Mouse (Mus musculus) testis, adult 2 months (tissue): ENCODE measurements around the gene Grip1. TPM values are rescaled to one million over a fixed set of nuclear protein-coding genes. Genes with fewer than 3 reads are reported as not detected.

Source experiments
- H3K27ac ChIP-seq: fragments of 200-500 bp; 2 replicates; pipeline ENCODE4 v1.5.1; 2012; ENCODE audit warnings: low read depth, low read length; ENCODE audit not compliant: control insufficient read depth, insufficient read depth
- H3K27me3 ChIP-seq: fragments of 200-500 bp; 2 replicates; pipeline ENCODE4 v1.6.1; 2012; ENCODE audit warnings: mild to moderate bottlenecking, low read length, moderate library complexity; ENCODE audit not compliant: control insufficient read depth, insufficient read depth
- H3K36me3 ChIP-seq: fragments of 200-500 bp; 2 replicates; pipeline ENCODE4 v1.6.1; 2012; ENCODE audit warnings: mild to moderate bottlenecking, low read length; ENCODE audit not compliant: control insufficient read depth, insufficient read depth
- H3K4me1 ChIP-seq: fragments of 200-500 bp; 2 replicates; pipeline ENCODE4 v1.6.1; 2012; ENCODE audit warnings: low read length; ENCODE audit not compliant: control insufficient read depth, insufficient read depth
- H3K4me3 ChIP-seq: fragments of 200-500 bp; 2 replicates; pipeline ENCODE4 v1.5.1; 2012; ENCODE audit warnings: low read depth, mild to moderate bottlenecking, low read length, moderate library complexity, mixed read lengths; ENCODE audit not compliant: control insufficient read depth
- CTCF ChIP-seq: fragments of 200-500 bp; IDR thresholded peaks from 2 replicates; pipeline ENCODE4 v1.5.1; 2012; ENCODE audit warnings: low read depth, mild to moderate bottlenecking, inconsistent platforms, low read length, moderate library complexity; ENCODE audit not compliant: control insufficient read depth, insufficient read depth, insufficient replicate concordance
- POLR2A ChIP-seq: fragments of 200-500 bp; IDR thresholded peaks from 2 replicates; pipeline ENCODE4 v1.6.1; 2012; ENCODE audit warnings: low read depth, mild to moderate bottlenecking, inconsistent platforms, low read length, moderate library complexity; ENCODE audit not compliant: control insufficient read depth
- polyA plus RNA-seq: library from polyadenylated mRNA; depleted of rRNA; stranded (reverse); fragments of >200 nt; gene quantifications from 2 replicates; pipeline ENCODE4 v1.2.3, GENCODE M21; 2012

Gene Grip1
- polyA plus RNA-seq, 1 experiment = 84.3 TPM

DNA sequence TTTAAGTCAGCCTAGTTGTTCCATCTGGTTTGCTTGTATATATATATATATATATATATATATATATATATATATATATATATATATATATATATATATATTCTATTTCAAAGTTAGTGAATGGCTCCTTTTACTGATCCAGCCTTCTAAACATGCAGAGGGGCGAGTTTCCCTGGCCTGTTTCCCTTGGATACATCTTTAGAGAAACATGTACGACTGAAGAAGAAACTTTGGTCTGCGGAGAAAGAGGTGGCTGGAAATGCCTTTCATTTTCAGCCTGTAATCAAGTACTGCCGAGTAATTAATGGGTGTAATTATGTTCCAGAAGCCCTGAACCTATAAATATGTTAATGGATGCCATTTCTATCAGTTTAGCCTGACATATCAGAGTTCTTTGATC lies 366.8 kb downstream of the Grip1 start:
- H3K4me3 ChIP-seq = no peak overlapping the region
- H3K36me3 ChIP-seq = no peaks in the 10 kb centered on the region

DNA sequence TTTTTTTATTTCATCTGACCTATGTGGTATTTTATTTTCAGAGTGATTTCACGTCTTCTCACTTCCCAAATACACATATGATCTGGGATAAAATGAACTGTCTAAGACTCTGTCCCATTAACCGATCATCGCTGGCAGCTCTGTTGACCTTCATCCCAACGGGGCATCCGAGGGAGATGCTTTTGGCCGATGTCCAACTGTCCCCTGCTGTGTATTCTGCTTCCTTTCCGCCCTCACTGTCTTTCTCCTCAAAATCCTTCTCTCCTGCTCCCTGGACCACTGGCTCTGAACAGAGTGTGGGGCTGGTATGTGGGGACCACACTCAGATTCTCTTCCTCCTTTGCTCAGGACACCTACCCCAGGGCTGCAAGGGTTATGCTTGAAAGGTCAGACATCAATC lies 370.1 kb downstream of the Grip1 start:
- no peak overlapping the region for H3K27ac ChIP-seq
- no peaks in the 10 kb centered on the region for H3K36me3 ChIP-seq
- no peak for TF ChIP-seq CTCF
- no peak for TF ChIP-seq POLR2A
- no peak overlapping the region for H3K4me3 ChIP-seq
- H3K4me1 ChIP-seq = no peaks in the 10 kb centered on the region
- H3K27me3 ChIP-seq = no peaks in the 10 kb centered on the region

More for the DNA sequence above, 366.8 kb downstream of the Grip1 start:
- Histone ChIP-seq H3K4me1 (no peaks in the 10 kb centered on the region), H3K27ac (no peak overlapping the region), H3K27me3 (no peaks in the 10 kb centered on the region)
- TF ChIP-seq CTCF = no peak
- TF ChIP-seq POLR2A = no peak

DNA sequence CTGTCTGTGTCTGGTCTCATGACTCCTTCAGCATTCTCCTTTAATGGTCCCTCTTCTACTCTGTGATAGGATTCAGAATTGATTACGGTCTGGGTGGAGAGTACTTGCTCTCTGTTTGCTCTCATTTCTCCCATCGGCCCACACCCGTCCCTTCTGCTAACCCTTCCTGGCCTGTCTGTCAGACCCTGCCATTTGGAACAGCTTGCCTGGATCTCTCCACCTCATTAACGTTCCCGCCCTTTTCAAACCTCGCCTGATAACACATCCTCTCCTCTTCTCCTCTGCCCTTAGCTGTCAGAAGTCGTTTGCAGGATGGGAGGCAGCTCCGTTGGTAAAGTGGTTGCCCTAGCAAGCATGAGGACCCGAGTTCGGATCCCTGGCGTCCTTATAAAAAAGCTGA lies 370.9 kb downstream of the Grip1 start:
- no peaks in the 10 kb centered on the region for H3K4me1 ChIP-seq
- H3K36me3 ChIP-seq = no peaks in the 10 kb centered on the region
- H3K27ac ChIP-seq = no peak overlapping the region
- TF ChIP-seq POLR2A (no peak), CTCF (no peak)
- no peak overlapping the region for H3K4me3 ChIP-seq
- no peaks in the 10 kb centered on the region for H3K27me3 ChIP-seq

DNA sequence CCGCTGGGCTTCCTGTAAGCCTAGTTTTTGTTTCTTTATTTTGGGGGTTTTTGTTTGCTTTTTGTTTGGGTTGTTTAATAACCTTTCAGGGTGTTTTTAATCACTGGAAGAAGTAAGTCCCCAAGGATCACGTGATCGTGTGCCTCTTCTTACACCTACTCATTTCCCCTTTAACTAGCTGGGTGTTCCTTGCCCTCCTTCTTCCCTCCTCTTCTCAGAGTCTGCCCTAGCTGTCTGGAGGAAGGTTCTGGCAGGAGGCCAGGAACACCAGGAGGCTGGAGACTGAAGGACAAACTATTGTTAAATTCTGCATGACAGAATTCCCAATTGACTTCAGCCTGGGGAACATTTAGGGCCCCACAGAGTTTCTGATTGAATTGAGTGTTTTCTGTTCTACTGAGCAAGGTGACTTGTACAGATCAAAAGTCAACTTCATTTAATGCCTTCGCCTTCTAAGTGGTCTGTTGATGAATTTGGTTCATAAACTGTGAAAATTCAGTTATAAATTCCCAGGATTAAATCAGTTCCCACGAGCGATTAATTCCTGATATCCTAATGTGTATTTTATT lies 376.8 kb downstream of the Grip1 start:
- no peaks in the 10 kb centered on the region for H3K36me3 ChIP-seq
- no peaks in the 10 kb centered on the region for H3K4me1 ChIP-seq
- H3K27ac ChIP-seq = no peak overlapping the region
- TF ChIP-seq POLR2A (no peak), CTCF (no peak)
- no peak overlapping the region for H3K4me3 ChIP-seq
- no peaks in the 10 kb centered on the region for H3K27me3 ChIP-seq

DNA sequence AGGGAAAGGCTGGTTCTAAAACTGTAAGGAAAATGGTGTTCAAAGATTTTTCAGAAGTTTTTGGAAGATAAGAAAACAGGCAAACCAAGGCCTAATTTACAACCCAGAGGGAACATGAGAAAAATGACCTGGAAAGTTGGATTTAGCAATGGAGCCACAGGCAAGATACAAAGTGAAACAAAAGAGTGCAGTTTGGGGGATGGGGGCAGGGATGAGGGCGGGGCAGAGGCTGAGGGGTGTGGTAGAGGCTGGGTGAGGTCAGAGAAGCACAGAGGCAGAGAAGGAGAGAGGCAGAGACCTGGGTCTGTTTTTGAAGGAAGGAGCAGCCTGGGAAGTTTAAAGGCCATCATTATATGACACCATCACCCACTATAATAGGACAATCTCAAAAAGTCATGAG lies 377.5 kb downstream of the Grip1 start:
- Histone ChIP-seq H3K36me3 (no peaks in the 10 kb centered on the region), H3K4me1 (no peaks in the 10 kb centered on the region), H3K27ac (no peak overlapping the region), H3K27me3 (no peaks in the 10 kb centered on the region), H3K4me3 (no peak overlapping the region)
- TF ChIP-seq POLR2A (no peak), CTCF (no peak)

DNA sequence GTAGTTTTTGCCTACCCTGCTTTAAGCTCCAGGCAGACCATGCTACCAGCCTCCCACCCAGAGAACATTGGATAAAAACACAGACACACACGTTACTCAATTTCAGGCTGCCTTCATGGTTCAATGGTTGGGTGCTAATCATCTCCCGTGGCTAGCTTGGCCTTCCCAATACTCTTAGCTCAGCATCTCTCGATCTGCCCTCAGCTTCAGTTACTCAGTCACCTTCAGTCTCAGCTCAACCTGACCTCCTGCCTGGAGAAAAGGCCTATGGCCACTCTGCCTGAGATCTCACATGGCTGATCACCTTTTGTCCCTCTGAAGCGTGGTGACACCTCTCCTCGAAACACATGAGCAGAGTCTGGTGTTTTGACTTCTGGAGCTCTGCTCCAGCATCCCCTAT lies 379.7 kb downstream of the Grip1 start:
- Histone ChIP-seq H3K27me3 (no peaks in the 10 kb centered on the region), H3K4me3 (no peak overlapping the region), H3K36me3 (no peaks in the 10 kb centered on the region), H3K4me1 (no peaks in the 10 kb centered on the region), H3K27ac (no peak overlapping the region)
- TF ChIP-seq CTCF (no peak), POLR2A (no peak)

DNA sequence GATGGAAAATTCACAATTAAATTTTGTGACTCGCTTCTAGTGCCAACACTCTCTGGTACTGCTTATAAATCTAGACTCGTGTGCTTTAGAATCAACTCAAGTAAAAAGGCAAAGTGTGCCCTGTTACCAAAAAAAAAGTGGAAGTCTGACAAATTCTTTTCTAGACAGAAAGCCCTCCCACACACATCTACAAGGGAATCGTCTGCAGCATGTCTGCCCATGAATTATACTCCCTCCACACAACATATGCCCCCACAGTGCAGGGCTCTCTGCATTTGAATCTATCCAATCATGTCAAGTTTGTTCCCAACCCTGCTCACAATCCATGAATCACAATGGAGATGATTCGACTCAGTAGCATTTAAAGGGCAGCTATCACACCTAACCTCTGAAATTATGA lies 380.5 kb downstream of the Grip1 start:
- no peaks in the 10 kb centered on the region for H3K27me3 ChIP-seq
- H3K4me1 ChIP-seq = no peaks in the 10 kb centered on the region
- no peaks in the 10 kb centered on the region for H3K36me3 ChIP-seq
- TF ChIP-seq CTCF = no peak
- no peak for TF ChIP-seq POLR2A
- no peak overlapping the region for H3K4me3 ChIP-seq
- H3K27ac ChIP-seq = no peak overlapping the region

DNA sequence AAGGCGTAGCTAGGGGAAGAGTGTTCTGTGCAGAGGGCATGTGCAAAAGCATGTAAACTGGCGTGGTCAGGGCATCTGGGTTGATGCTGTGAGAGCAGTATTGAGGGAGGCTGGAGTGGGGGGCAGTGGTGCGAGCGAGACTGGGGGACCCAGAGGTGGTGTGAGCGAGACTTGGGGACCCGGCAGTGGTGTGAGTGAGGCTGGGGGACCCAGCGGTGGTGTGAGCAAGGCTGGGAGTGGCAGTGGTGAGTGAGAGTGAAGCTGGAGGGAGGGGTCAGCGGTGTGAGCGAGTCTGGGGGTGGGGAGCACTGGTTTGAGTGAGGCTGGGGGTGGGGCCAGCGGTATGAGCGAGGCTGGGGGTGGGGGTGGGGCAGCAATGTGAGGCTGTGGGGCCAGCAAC lies 386.0 kb downstream of the Grip1 start:
- Histone ChIP-seq H3K4me1 (no peaks in the 10 kb centered on the region), H3K27me3 (no peaks in the 10 kb centered on the region), H3K4me3 (no peak overlapping the region), H3K27ac (no peak overlapping the region), H3K36me3 (no peaks in the 10 kb centered on the region)
- TF ChIP-seq POLR2A (no peak), CTCF (no peak)
